Mouse (Mus musculus): ENCODE measurements around the gene Cnbp.

DNA sequence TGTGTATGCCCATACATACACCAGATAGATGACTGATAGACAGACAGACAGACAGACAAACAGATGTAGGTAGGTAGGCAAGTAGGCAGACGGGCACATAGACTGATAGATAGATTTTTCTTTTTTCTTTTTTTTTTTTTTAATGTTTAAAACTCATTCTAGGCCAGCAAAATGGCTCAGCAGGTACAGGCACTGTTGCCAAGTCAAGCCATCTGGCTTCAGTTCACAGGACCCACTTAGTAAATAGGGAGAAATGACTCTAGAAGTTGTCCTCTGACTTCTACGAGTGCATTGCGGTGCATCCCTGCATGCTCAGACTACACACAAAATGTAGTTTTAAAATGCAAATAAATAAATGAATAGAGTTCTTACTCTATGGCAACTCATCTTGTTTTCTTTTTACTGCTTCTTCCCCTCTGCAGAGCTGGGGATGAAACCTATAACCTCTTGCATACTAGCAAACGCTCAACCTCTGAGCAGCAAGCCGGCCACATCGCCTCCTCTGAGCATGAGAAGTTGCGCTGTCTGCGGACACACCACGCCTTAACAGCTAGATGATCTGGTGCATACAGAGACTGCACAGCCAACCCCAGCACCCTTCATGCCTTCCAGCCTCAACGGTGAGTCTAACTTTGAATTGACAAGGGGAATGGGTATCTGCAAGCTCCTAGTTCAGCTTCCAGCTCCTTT lies 56.9 kb downstream of the Cnbp start:
- TF ChIP-seq CTCF (IDR thresholded peaks at IDR 0.05) (no peak), POLR2A (IDR thresholded peaks at IDR 0.05; ENCODE audit: insufficient read depth, low read depth, low read length) (no peak)
